Mouse (Mus musculus) embryo, embryonic 11.5 days (tissue): ENCODE data around the gene Srp9.

Source experiments
- DNase-seq: peaks from one replicate; pipeline ENCODE4 v3.0.0-alpha.2; 2012; ENCODE audit warnings: low read depth, low spot score

The Srp9 gene

GRCm38 (mm10) chr1:182124506-182124905, at the start of gene Srp9:
Srp9 (plus strand) TSS chr1:182124737.
- peak; percentile 97 for DNase-seq

- DNase-seq, result peak; percentile 62
Observed at GRCm38 (mm10) chr1:182081744-182082419, 42.7 kb upstream of the Srp9 start.

- no peak for DNase-seq
Observed at GRCm38 (mm10) chr1:182083459-182083858, 41.1 kb upstream of the Srp9 start.

GRCm38 (mm10) chr1:182086759-182087158, 37.8 kb upstream of the Srp9 start:
- no peak for DNase-seq

- DNase-seq, result no peak
Observed at GRCm38 (mm10) chr1:182087351-182087750, 37.2 kb upstream of the Srp9 start.

- no peak for DNase-seq
Observed at GRCm38 (mm10) chr1:182087753-182088633, 36.5 kb upstream of the Srp9 start.

- no peak for DNase-seq
Observed at GRCm38 (mm10) chr1:182088844-182089418, 35.6 kb upstream of the Srp9 start.

- DNase-seq, result no peak
Observed at GRCm38 (mm10) chr1:182089600-182090297, 34.8 kb upstream of the Srp9 start.

- DNase-seq, result no peak
Observed at GRCm38 (mm10) chr1:182090298-182090677, 34.2 kb upstream of the Srp9 start.

- no peak for DNase-seq
Observed at GRCm38 (mm10) chr1:182091261-182091660, 33.3 kb upstream of the Srp9 start.

- no peak for DNase-seq
Observed at GRCm38 (mm10) chr1:182091746-182092412, 32.7 kb upstream of the Srp9 start.

GRCm38 (mm10) chr1:182092413-182092800, 32.1 kb upstream of the Srp9 start:
- no peak for DNase-seq

- no peak for DNase-seq
Observed at GRCm38 (mm10) chr1:182093407-182093806, 31.1 kb upstream of the Srp9 start.

- no peak for DNase-seq
Observed at GRCm38 (mm10) chr1:182094473-182095136, 29.9 kb upstream of the Srp9 start.

GRCm38 (mm10) chr1:182095240-182095741, 29.2 kb upstream of the Srp9 start:
- DNase-seq, result no peak

- no peak for DNase-seq
Observed at GRCm38 (mm10) chr1:182096707-182097106, 27.8 kb upstream of the Srp9 start.

- no peak for DNase-seq
Observed at GRCm38 (mm10) chr1:182099062-182099461, 25.5 kb upstream of the Srp9 start.

GRCm38 (mm10) chr1:182100403-182100802, 24.1 kb upstream of the Srp9 start:
- no peak for DNase-seq

GRCm38 (mm10) chr1:182101468-182101867, 23.1 kb upstream of the Srp9 start:
- DNase-seq, result no peak

GRCm38 (mm10) chr1:182102706-182103105, 21.8 kb upstream of the Srp9 start:
- no peak for DNase-seq

- DNase-seq, result no peak
Observed at GRCm38 (mm10) chr1:182103436-182103835, 21.1 kb upstream of the Srp9 start.
